Mouse (Mus musculus) lung, postnatal 36 days (tissue): Measurements from ENCODE around the gene Platr17.

Source experiments
- DNase-seq: peaks from one replicate; pipeline ENCODE4 v3.0.0; 2022; ENCODE audit warnings: mixed read lengths

The Platr17 gene

GRCm38 (mm10) chr17:33920282-33921097, 15.6 kb downstream of the Platr17 start:
- peak; percentile 95 for DNase-seq

- DNase-seq: no peak
Measured at GRCm38 (mm10) chr17:33921361-33921760, 16.4 kb downstream of the Platr17 start.

- DNase-seq: peak; percentile 71
Measured at GRCm38 (mm10) chr17:33924577-33925283, 19.8 kb downstream of the Platr17 start.

- no peak for DNase-seq
Measured at GRCm38 (mm10) chr17:33925406-33926116, 20.6 kb downstream of the Platr17 start.

- peak; percentile 42 for DNase-seq
Measured at GRCm38 (mm10) chr17:33926207-33926932, 21.4 kb downstream of the Platr17 start.

- no peak for DNase-seq
Measured at GRCm38 (mm10) chr17:33928251-33928947, 23.5 kb downstream of the Platr17 start.

- DNase-seq: peak; percentile 88
Measured at GRCm38 (mm10) chr17:33929371-33930279, 24.7 kb downstream of the Platr17 start, which contains the start of gene Rgl2. TSS of gene Rgl2 (plus strand) at chr17:33929543.

- DNase-seq: peak; percentile 85
Measured at GRCm38 (mm10) chr17:33930280-33931158, 25.6 kb downstream of the Platr17 start.

GRCm38 (mm10) chr17:33931159-33931866, 26.4 kb downstream of the Platr17 start:
- no peak for DNase-seq

- DNase-seq: no peak
Measured at GRCm38 (mm10) chr17:33931947-33932346, 27.0 kb downstream of the Platr17 start.

GRCm38 (mm10) chr17:33932448-33932847, 27.5 kb downstream of the Platr17 start:
- no peak for DNase-seq

GRCm38 (mm10) chr17:33932970-33933369, 28.0 kb downstream of the Platr17 start:
- DNase-seq: no peak

- DNase-seq: no peak
Measured at GRCm38 (mm10) chr17:33935422-33936055, 30.6 kb downstream of the Platr17 start.

GRCm38 (mm10) chr17:33936993-33937392, 32.1 kb downstream of the Platr17 start:
- DNase-seq: no peak

- no peak for DNase-seq
Measured at GRCm38 (mm10) chr17:33938783-33939182, 33.8 kb downstream of the Platr17 start.

GRCm38 (mm10) chr17:33940206-33940805, 35.4 kb downstream of the Platr17 start, which contains the start of the genes Pfdn6 and Wdr46:
TSS of gene Pfdn6 (minus strand) at chr17:33940343.
TSS of gene Wdr46 (plus strand) at chr17:33940660.
- DNase-seq: peak; percentile 94

GRCm38 (mm10) chr17:33940981-33941380, 36.0 kb downstream of the Platr17 start:
- DNase-seq: no peak

- DNase-seq: no peak
Measured at GRCm38 (mm10) chr17:33941381-33941780, 36.4 kb downstream of the Platr17 start.
